Mouse (Mus musculus) heart, postnatal 0 days (tissue): Measurements from ENCODE around the gene Hist1h4d. TPM values are rescaled to one million over a fixed set of nuclear protein-coding genes. Genes with fewer than 3 reads are reported as not detected.
"Not testable (repeated sequence)": the region's sequence is repeated elsewhere in the genome, so short reads cannot be mapped to it uniquely, and the experiment has no call there.

ENCODE experiments used
- ATAC-seq: fragments of 200-750 bp; cut with Nextera tagmentation; 2 replicates; pipeline ENCODE4 v1.8.0; 2017; ENCODE audit warnings: low read depth, moderate number of reproducible peaks, moderate library complexity; ENCODE audit not compliant: insufficient read depth
- DNase-seq: peaks from one replicate; pipeline ENCODE4 v3.0.0-alpha.2; 2016; ENCODE audit warnings: low spot score
- H3K27ac ChIP-seq: fragments of 300-500 bp; sonication (generic); 2 replicates; pipeline ENCODE4 v1.5.1; 2014; ENCODE audit warnings: low read depth, mild to moderate bottlenecking
- H3K27me3 ChIP-seq: fragments of 300-500 bp; sonication (generic); 2 replicates; pipeline ENCODE4 v1.6.1; 2014; ENCODE audit warnings: low read length, mixed read lengths; ENCODE audit not compliant: control insufficient read depth, insufficient read depth
- H3K36me3 ChIP-seq: fragments of 300-500 bp; sonication (generic); replicated peaks from 2 replicates; pipeline ENCODE4 v1.6.1; 2014; ENCODE audit warnings: low read length, mixed read lengths; ENCODE audit not compliant: control insufficient read depth, insufficient read depth
- H3K4me1 ChIP-seq: fragments of 300-500 bp; sonication (generic); 2 replicates; pipeline ENCODE4 v1.6.1; 2014; ENCODE audit warnings: antibody characterized with exemption; ENCODE audit not compliant: control insufficient read depth, insufficient read depth
- H3K4me2 ChIP-seq: fragments of 300-500 bp; sonication (generic); 2 replicates; pipeline ENCODE4 v1.6.1; 2014; ENCODE audit warnings: low read depth, mild to moderate bottlenecking, low read length, moderate library complexity
- H3K4me3 ChIP-seq: fragments of 300-500 bp; sonication (generic); 2 replicates; pipeline ENCODE4 v1.5.1; 2014; ENCODE audit warnings: low read depth, low read length
- H3K9ac ChIP-seq: fragments of 300-500 bp; sonication (generic); replicated peaks from 2 replicates; pipeline ENCODE4 v1.6.1; 2014; ENCODE audit warnings: low read depth, low read length, mixed read lengths
- H3K9me3 ChIP-seq: fragments of 300-500 bp; sonication (generic); replicated peaks from 2 replicates; pipeline ENCODE4 v1.6.1; 2016; ENCODE audit warnings: low read length; ENCODE audit not compliant: control insufficient read depth
- CTCF ChIP-seq: IDR thresholded peaks from 2 replicates; pipeline ENCODE4 v1.5.1; 2016; ENCODE audit warnings: antibody characterized with exemption, control low read depth, low read depth
- EP300 ChIP-seq: IDR thresholded peaks from 2 replicates; pipeline ENCODE4 v1.6.1; 2016; ENCODE audit warnings: antibody characterized with exemption, low read depth
- WGBS: fragments of 180-500 bp; shearing (Covaris S2); extraction: QIAGEN DNeasy Blood & Tissue Kit; methylation state at CpG from one replicate; pipeline ENCODE4 v1.1.7; 2014; 5-methylcytosine and 5-hydroxymethylcytosine counted together
- polyA plus RNA-seq: library from polyadenylated mRNA; unstranded; fragments of >200 nt; fragmentation: Nextera tagmentation; extraction: Ambion mirVana; gene quantifications from 2 replicates; pipeline ENCODE4 v1.2.1, GENCODE M21; 2015
- total RNA-seq: library from RNA; depleted of rRNA; stranded (reverse); fragments of >200 nt; gene quantifications from 2 replicates; pipeline ENCODE4 v1.2.3, GENCODE M21; 2014; ENCODE audit warnings: low replicate concordance; rRNA removed

The Hist1h4d gene
- total RNA-seq (1,649 and 2,136 TPM in 2 replicates), polyA plus RNA-seq (18.8 and 21.2 TPM in 2 replicates)

- DNase-seq (peak; percentile 94), ATAC-seq (peak; percentile 84)
- no peaks in the 10 kb centered on the region for H3K36me3 ChIP-seq
- H3K4me1 ChIP-seq: peaks cover 22% of the 10 kb centered on the region; the same call in 1 of the 2 replicates
- TF ChIP-seq CTCF: no peak
- TF ChIP-seq EP300: peak; percentile 96
- peak within 1 kb of the TSS; percentile 32; the same call in 1 of the 2 replicates for H3K9ac ChIP-seq
- peak within 1 kb of the TSS; percentile 35 for H3K4me3 ChIP-seq
- peak within 1 kb of the TSS; percentile 63 for H3K27ac ChIP-seq
- H3K9me3 ChIP-seq: no peaks in the 10 kb centered on the region
- WGBS: under 1% methylated on average over 43 of the region's 43 CpGs
- H3K27me3 ChIP-seq: no peaks in the 10 kb centered on the region
- peak within 1 kb of the TSS; percentile 57 for H3K4me2 ChIP-seq
Measured at GRCm38 (mm10) chr13:23581408-23582218, at the start of gene Hist1h4d. TSS of gene Hist1h4d (plus strand) at chr13:23581598.

DNA sequence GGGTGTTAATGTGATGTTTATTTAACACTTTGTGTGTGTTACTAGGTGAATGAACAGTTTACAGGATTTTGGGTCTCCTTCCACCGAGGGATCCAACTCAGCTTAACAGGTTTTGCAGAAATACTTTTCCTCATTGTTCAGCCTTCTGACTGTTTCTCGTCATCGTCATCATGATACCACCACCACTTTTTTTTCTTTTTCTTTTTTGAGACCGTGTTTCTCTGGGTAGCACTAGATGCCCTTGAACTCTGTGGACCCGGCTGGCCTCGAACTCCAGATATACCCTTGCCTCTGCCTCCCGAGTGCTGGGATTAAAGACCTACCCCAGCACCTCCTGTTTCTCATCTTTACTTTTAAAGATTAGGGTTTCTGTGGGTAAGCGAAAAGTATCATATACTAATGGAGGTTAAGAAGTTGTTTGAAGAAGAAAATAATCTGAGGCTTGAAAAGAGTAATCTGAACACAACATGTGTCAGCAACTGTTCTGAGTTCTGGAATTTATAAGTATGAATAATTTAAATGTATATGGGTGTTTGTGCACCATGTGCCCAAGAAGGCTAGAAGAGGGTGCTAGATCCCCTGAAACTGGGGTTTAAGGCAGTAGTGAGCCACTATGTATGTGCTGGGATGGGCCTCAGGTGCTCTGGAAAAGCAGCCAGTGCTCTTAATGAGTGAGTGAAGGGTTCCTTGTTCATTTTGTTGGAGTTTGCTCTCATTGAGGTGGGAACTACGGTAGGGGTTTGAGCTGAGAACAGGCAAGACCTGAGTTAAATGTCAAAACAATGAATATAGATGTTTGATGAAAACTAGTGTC, 48.9 kb upstream of the Hist1h4d start:
- Histone ChIP-seq H3K9me3 (no peaks in the 10 kb centered on the region), H3K27ac (peak overlapping the region; percentile 100), H3K27me3 (no peaks in the 10 kb centered on the region), H3K36me3 (no peaks in the 10 kb centered on the region), H3K4me3 (peak overlapping the region; percentile 63), H3K4me1 (peaks cover 20% of the 10 kb centered on the region), H3K4me2 (peak overlapping the region; percentile 79), H3K9ac (peak overlapping the region; percentile 87; the same call in 1 of the 2 replicates)
- ATAC-seq (no peak), DNase-seq (no peak)
- WGBS: 23% methylated on average over 9 of the region's 9 CpGs
- TF ChIP-seq EP300 (no peak), CTCF (no peak)

- peak within 1 kb of the TSS; percentile 100 for H3K27ac ChIP-seq
- ATAC-seq: peak; percentile 8; the same call in 1 of the 2 replicates
- not testable (repeated sequence) for H3K27me3 ChIP-seq
Measured at GRCm38 (mm10) chr13:23533560-23534367, 47.6 kb upstream of the Hist1h4d start, which contains the start of gene Hist1h2af. TSS of gene Hist1h2af (plus strand) at chr13:23533906.

GRCm38 (mm10) chr13:23534368-23535131, 46.8 kb upstream of the Hist1h4d start:
- no peaks in the 10 kb centered on the region for H3K9me3 ChIP-seq
- ATAC-seq (no peak), DNase-seq (no peak)
- WGBS: 1% methylated on average over 15 of the region's 15 CpGs
- H3K36me3 ChIP-seq: no peaks in the 10 kb centered on the region
- TF ChIP-seq CTCF: no peak
- no peak for TF ChIP-seq EP300
- peak overlapping the region; percentile 59; the same call in 1 of the 2 replicates for H3K9ac ChIP-seq
- H3K27me3 ChIP-seq: no peaks in the 10 kb centered on the region
- peak overlapping the region; percentile 100 for H3K27ac ChIP-seq
- H3K4me1 ChIP-seq: peaks cover 12% of the 10 kb centered on the region
- peak overlapping the region; percentile 79 for H3K4me2 ChIP-seq
- H3K4me3 ChIP-seq: peak overlapping the region; percentile 60

More at GRCm38 (mm10) chr13:23533560-23534367, 47.6 kb upstream of the Hist1h4d start, which contains the start of gene Hist1h2af:
- WGBS: under 1% methylated on average over 25 of the region's 53 CpGs
- Histone ChIP-seq H3K9ac (peak within 1 kb of the TSS; percentile 59; the same call in 1 of the 2 replicates), H3K4me3 (peak within 1 kb of the TSS; percentile 60), H3K4me2 (peak within 1 kb of the TSS; percentile 79), H3K4me1 (peaks cover 17% of the 10 kb centered on the region)
- H3K9me3 ChIP-seq, H3K36me3 ChIP-seq: not testable (repeated sequence)
- peak; percentile 86 for DNase-seq
